Mouse (Mus musculus) embryonic facial prominence, embryonic 13.5 days (tissue): Measurements from ENCODE around the gene Serpinb6d. TPM values are rescaled to one million over a fixed set of nuclear protein-coding genes. Genes with fewer than 3 reads are reported as not detected.

Source experiments
- ATAC-seq: fragments of 200-750 bp; cut with Nextera tagmentation; 2 replicates; pipeline ENCODE4 v1.8.0; 2017; ENCODE audit warnings: low read depth; ENCODE audit not compliant: insufficient number of reproducible peaks, insufficient read depth, low FRiP score, low TSS enrichment
- H3K27ac ChIP-seq: fragments of 300-500 bp; sonication (generic); 2 replicates; pipeline ENCODE4 v1.5.1; 2015; ENCODE audit warnings: moderate library complexity, mild to moderate bottlenecking, inconsistent platforms
- H3K27me3 ChIP-seq: fragments of 300-500 bp; sonication (generic); 2 replicates; pipeline ENCODE4 v1.6.1; 2015; ENCODE audit warnings: mild to moderate bottlenecking, inconsistent platforms
- H3K36me3 ChIP-seq: fragments of 300-500 bp; sonication (generic); 2 replicates; pipeline ENCODE4 v1.6.1; 2015; ENCODE audit warnings: mild to moderate bottlenecking, inconsistent platforms
- H3K4me1 ChIP-seq: fragments of 300-500 bp; sonication (generic); 2 replicates; pipeline ENCODE4 v1.6.1; 2015; ENCODE audit warnings: inconsistent platforms
- H3K4me2 ChIP-seq: fragments of 300-500 bp; sonication (generic); 2 replicates; pipeline ENCODE4 v1.6.1; 2015; ENCODE audit warnings: moderate library complexity, mild to moderate bottlenecking, inconsistent platforms
- H3K4me3 ChIP-seq: fragments of 300-500 bp; sonication (generic); 2 replicates; pipeline ENCODE4 v1.5.1; 2015; ENCODE audit warnings: mild to moderate bottlenecking, inconsistent platforms
- H3K9ac ChIP-seq: fragments of 300-500 bp; sonication (generic); 2 replicates; pipeline ENCODE4 v1.6.1; 2015; ENCODE audit warnings: mild to moderate bottlenecking, inconsistent platforms
- H3K9me3 ChIP-seq: fragments of 300-500 bp; sonication (generic); 2 replicates; pipeline ENCODE4 v1.6.1; 2016; ENCODE audit warnings: inconsistent platforms
- WGBS: fragments of 180-500 bp; shearing (Covaris S2); methylation state at CpG from one replicate; pipeline ENCODE4 v1.1.7; 2015; ENCODE audit warnings: mixed read lengths; 5-methylcytosine and 5-hydroxymethylcytosine counted together
- polyA plus RNA-seq: library from polyadenylated mRNA; unstranded; fragments of >200 nt; fragmentation: Nextera tagmentation; extraction: Ambion mirVana; gene quantifications from 2 replicates; pipeline ENCODE4 v1.2.1, GENCODE M21; 2015

The Serpinb6d gene
- not detected in 2 replicates for polyA plus RNA-seq

- no peak within 1 kb of the TSS for H3K9ac ChIP-seq
- H3K4me2 ChIP-seq, result no peak within 1 kb of the TSS
- no peaks in the 10 kb centered on the region for H3K27me3 ChIP-seq
- no peak within 1 kb of the TSS for H3K27ac ChIP-seq
- no peak within 1 kb of the TSS for H3K4me3 ChIP-seq
- no peaks in the 10 kb centered on the region for H3K36me3 ChIP-seq
- no peak for ATAC-seq
- no peaks in the 10 kb centered on the region for H3K4me1 ChIP-seq
- WGBS, result 53% methylated on average over 1 of the region's 1 CpGs
- H3K9me3 ChIP-seq, result peaks cover 9% of the 10 kb centered on the region; the same call in 1 of the 2 replicates
Observed at GRCm38 (mm10) chr13:33661105-33661504, at the start of gene Serpinb6d. TSS of gene Serpinb6d (plus strand) at chr13:33661405.

- Histone ChIP-seq H3K4me3 (no peak overlapping the region), H3K9me3 (peaks cover 15% of the 10 kb centered on the region; the same call in 1 of the 2 replicates), H3K4me2 (no peak overlapping the region), H3K9ac (no peak overlapping the region), H3K27me3 (no peaks in the 10 kb centered on the region), H3K27ac (no peak overlapping the region), H3K36me3 (no peaks in the 10 kb centered on the region), H3K4me1 (no peaks in the 10 kb centered on the region)
- no peak for ATAC-seq
- WGBS, result 89% methylated on average over 2 of the region's 2 CpGs
Observed at GRCm38 (mm10) chr13:33622921-33623320, 38.3 kb upstream of the Serpinb6d start.

- H3K27ac ChIP-seq, result no peak overlapping the region
- no peak overlapping the region for H3K4me3 ChIP-seq
- no peaks in the 10 kb centered on the region for H3K27me3 ChIP-seq
- peaks cover 14% of the 10 kb centered on the region; the same call in 1 of the 2 replicates for H3K9me3 ChIP-seq
- H3K4me2 ChIP-seq, result no peak overlapping the region
- no peaks in the 10 kb centered on the region for H3K36me3 ChIP-seq
- H3K4me1 ChIP-seq, result no peaks in the 10 kb centered on the region
- H3K9ac ChIP-seq, result no peak overlapping the region
- ATAC-seq, result no peak
- 66% methylated on average over 2 of the region's 2 CpGs for WGBS
Observed at GRCm38 (mm10) chr13:33642540-33642939, 18.7 kb upstream of the Serpinb6d start.

GRCm38 (mm10) chr13:33662550-33662949, 1.3 kb downstream of the Serpinb6d start:
- H3K27me3 ChIP-seq, result no peaks in the 10 kb centered on the region
- H3K9ac ChIP-seq, result no peak overlapping the region
- H3K9me3 ChIP-seq, result peaks cover 8% of the 10 kb centered on the region; the same call in 1 of the 2 replicates
- no peak overlapping the region for H3K4me3 ChIP-seq
- no peak for ATAC-seq
- H3K4me1 ChIP-seq, result no peaks in the 10 kb centered on the region
- H3K4me2 ChIP-seq, result no peak overlapping the region
- H3K36me3 ChIP-seq, result no peaks in the 10 kb centered on the region
- no peak overlapping the region for H3K27ac ChIP-seq

- no peak for ATAC-seq
- no peak overlapping the region for H3K4me3 ChIP-seq
- no peaks in the 10 kb centered on the region for H3K27me3 ChIP-seq
- no peak overlapping the region for H3K4me2 ChIP-seq
- WGBS, result 67% methylated on average over 2 of the region's 2 CpGs
- H3K9me3 ChIP-seq, result no peaks in the 10 kb centered on the region
- H3K9ac ChIP-seq, result no peak overlapping the region
- H3K4me1 ChIP-seq, result no peaks in the 10 kb centered on the region
- H3K36me3 ChIP-seq, result no peaks in the 10 kb centered on the region
- no peak overlapping the region for H3K27ac ChIP-seq
Observed at GRCm38 (mm10) chr13:33720296-33720695, 59.1 kb downstream of the Serpinb6d start.

Other genes with a start within 250 kb of the Serpinb6d start
- not detected in 2 replicates for gene Serpinb9g, start 176.6 kb upstream of the Serpinb6d start, polyA plus RNA-seq
- gene Serpinb6e, start 182.0 kb downstream of the Serpinb6d start, polyA plus RNA-seq, result not detected in 2 replicates
- not detected in 2 replicates for gene Serpinb6c, start 244.3 kb downstream of the Serpinb6d start, polyA plus RNA-seq